Mouse (Mus musculus): Measurements from ENCODE around the gene Trim72.

The Trim72 gene

GRCm38 (mm10) chr7:128003688-128004087 is at the start of gene Trim72:
Gene Trim72, plus strand, starts transcription at chr7:128003949.
- DNase-seq, result no peak

GRCm38 (mm10) chr7:127959364-127959763 is 44.4 kb upstream of the Trim72 start:
- no peak for DNase-seq

GRCm38 (mm10) chr7:127966371-127966918 is 37.3 kb upstream of the Trim72 start:
- DNase-seq, result no peak

GRCm38 (mm10) chr7:127967004-127967921 is 36.5 kb upstream of the Trim72 start, which contains the start of gene Fus:
Gene Fus, plus strand, starts transcription at chr7:127967457.
- DNase-seq, result peak; percentile 98

- DNase-seq, result peak; percentile 58
Measured at GRCm38 (mm10) chr7:127967922-127968828, 35.6 kb upstream of the Trim72 start.

- no peak for DNase-seq
Measured at GRCm38 (mm10) chr7:127974413-127974930, 29.3 kb upstream of the Trim72 start.

- DNase-seq, result no peak
Measured at GRCm38 (mm10) chr7:127978856-127979255, 24.9 kb upstream of the Trim72 start.

- no peak for DNase-seq
Measured at GRCm38 (mm10) chr7:127980606-127981005, 23.1 kb upstream of the Trim72 start.

- DNase-seq, result no peak
Measured at GRCm38 (mm10) chr7:127988904-127989303, 14.8 kb upstream of the Trim72 start.

GRCm38 (mm10) chr7:127991643-127992487 is 11.9 kb upstream of the Trim72 start:
- DNase-seq, result peak; percentile 80

- no peak for DNase-seq
Measured at GRCm38 (mm10) chr7:127992488-127993340, 11.0 kb upstream of the Trim72 start.

GRCm38 (mm10) chr7:127993341-127993977 is 10.3 kb upstream of the Trim72 start, which contains the start of gene Pycard:
Gene Pycard, minus strand, starts transcription at chr7:127993867.
- DNase-seq, result no peak

- DNase-seq, result no peak
Measured at GRCm38 (mm10) chr7:127999436-127999835, 4.3 kb upstream of the Trim72 start.

- no peak for DNase-seq
Measured at GRCm38 (mm10) chr7:128000068-128000950, 3.4 kb upstream of the Trim72 start.

GRCm38 (mm10) chr7:128003098-128003497 is 651 bp upstream of the Trim72 start:
- DNase-seq, result no peak

- no peak for DNase-seq
Measured at GRCm38 (mm10) chr7:128004150-128004486, 369 bp downstream of the Trim72 start.

GRCm38 (mm10) chr7:128004487-128005362 is 976 bp downstream of the Trim72 start:
- DNase-seq, result no peak

- no peak for DNase-seq
Measured at GRCm38 (mm10) chr7:128006193-128006592, 2.4 kb downstream of the Trim72 start.
